Mouse (Mus musculus): ENCODE results near the gene Tnrc6b.

DNA sequence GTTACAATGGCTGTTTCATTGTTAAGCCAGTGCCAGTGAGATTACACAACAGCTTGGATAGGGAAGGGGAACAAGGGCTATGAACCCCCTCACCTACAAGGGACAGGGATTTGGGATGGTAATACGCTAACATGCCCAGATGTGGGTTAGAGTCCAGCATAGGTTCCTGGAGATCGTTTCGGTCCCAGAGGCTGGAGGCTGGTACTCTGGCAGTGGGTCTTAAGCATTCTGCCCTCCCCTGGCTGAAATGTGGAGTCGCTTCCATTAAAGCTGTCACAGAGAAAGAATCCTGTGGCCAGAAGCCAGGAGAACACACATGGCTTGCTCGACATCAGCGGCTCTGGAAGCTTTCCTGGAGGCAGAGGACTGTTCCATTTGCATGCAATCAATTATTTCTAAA, 1.5 kb upstream of the Tnrc6b start:
- TF ChIP-seq CTCF (IDR thresholded peaks at IDR 0.05; ENCODE audit: low read depth) (peak; percentile 31; the same call in 1 of the 2 replicates), EP300 (IDR thresholded peaks at IDR 0.05; ENCODE audit: low read depth) (no peak)
